Mouse (Mus musculus) embryonic fibroblast, embryonic 13.5 days (primary cell): ENCODE data around the gene Ugt1a5. TPM values are rescaled to one million over a fixed set of nuclear protein-coding genes. Genes with fewer than 3 reads are reported as not detected.

Experiments
- H3K27ac ChIP-seq: 2 replicates; pipeline ENCODE4 v1.5.1; 2012; ENCODE audit warnings: low read length, control low read depth, inconsistent platforms; ENCODE audit not compliant: insufficient read depth
- H3K4me1 ChIP-seq: 2 replicates; pipeline ENCODE4 v1.6.1; 2011; ENCODE audit warnings: low read length; ENCODE audit not compliant: control insufficient read depth, insufficient read depth
- H3K4me3 ChIP-seq: 2 replicates; pipeline ENCODE4 v1.5.1; 2011; ENCODE audit warnings: mild to moderate bottlenecking, control low read depth, low read length; ENCODE audit not compliant: insufficient read depth
- CTCF ChIP-seq: IDR thresholded peaks from 2 replicates; pipeline ENCODE4 v1.5.1; 2011; ENCODE audit warnings: mild to moderate bottlenecking, control low read depth, low read length, moderate library complexity, borderline replicate concordance; ENCODE audit not compliant: insufficient read depth
- POLR2A ChIP-seq: IDR thresholded peaks from 2 replicates; pipeline ENCODE4 v1.6.1; 2011; ENCODE audit warnings: low read depth, mild to moderate bottlenecking, control low read depth, low read length, moderate library complexity
- polyA plus RNA-seq: library from polyadenylated mRNA; stranded (reverse); fragments of >200 nt; gene quantifications from 2 replicates; pipeline ENCODE4 v1.2.4, GENCODE M21; 2011; ENCODE audit warnings: low read depth; ENCODE audit not compliant: missing spikeins, insufficient read length

Ugt1a5 gene
- polyA plus RNA-seq, 1 experiment, result 0.39 TPM

DNA sequence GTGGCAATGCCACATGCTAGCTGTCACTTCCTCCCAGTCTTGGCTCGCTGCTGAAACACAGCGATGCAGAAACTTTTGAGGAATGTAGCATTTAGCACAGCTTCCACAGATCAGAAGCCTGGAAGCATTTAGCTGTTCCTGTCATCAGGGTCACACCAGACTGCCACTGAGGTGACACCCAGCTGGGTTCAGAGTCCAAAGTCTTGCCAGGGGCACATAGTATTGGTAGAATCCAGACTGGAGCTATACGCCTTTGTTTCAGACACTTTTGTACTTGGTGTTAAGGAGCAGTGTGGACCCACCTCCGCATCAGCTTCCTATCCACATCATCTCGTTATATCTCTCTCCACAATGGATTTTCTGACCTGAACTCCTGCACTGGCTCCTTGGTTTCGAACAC, 87.7 kb downstream of the Ugt1a5 start:
- H3K27ac ChIP-seq, result no peak overlapping the region
- no peak overlapping the region for H3K4me3 ChIP-seq
- no peaks in the 10 kb centered on the region for H3K4me1 ChIP-seq
- TF ChIP-seq POLR2A, result no peak
- no peak for TF ChIP-seq CTCF

DNA sequence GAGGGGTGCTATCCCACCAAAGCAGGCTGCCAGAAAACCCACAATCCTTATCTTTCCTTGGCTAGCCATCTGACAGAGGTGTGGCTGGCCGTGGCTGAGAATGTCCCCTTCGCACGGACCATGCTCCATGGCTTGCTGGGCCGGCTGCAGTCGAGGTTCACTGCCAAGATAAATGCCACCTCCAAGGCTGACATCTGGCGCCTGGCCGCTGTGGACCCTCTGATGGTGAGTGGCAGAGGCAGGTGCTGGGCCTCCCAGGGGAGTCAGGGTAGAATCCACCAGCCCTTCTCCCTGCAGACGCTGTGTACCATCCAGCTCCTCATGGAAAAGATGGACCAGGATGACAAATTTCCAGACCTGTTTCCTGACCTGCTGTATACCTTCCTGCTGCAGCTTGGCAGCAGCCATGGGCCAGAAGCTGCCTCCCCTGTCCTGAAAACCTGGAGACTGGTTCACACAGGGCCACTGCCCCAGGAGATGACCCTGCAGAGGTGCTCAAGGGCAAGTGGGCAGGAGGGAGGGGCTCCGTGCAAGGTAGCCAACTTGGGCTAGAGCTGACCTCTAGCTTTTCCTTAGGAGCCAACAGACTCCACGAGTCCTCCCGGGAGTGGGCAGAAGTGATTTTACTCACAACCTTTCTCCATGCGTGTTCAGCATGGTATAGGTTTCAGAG, 89.1 kb downstream of the Ugt1a5 start:
- H3K4me1 ChIP-seq, result no peaks in the 10 kb centered on the region
- no peak overlapping the region for H3K4me3 ChIP-seq
- no peak overlapping the region for H3K27ac ChIP-seq
- no peak for TF ChIP-seq CTCF
- TF ChIP-seq POLR2A, result no peak

GRCm38 (mm10) chr1:88255466-88255857, 89.7 kb downstream of the Ugt1a5 start:
- no peaks in the 10 kb centered on the region for H3K4me1 ChIP-seq
- TF ChIP-seq CTCF (no peak), POLR2A (no peak)
- H3K27ac ChIP-seq, result no peak overlapping the region
- H3K4me3 ChIP-seq, result no peak overlapping the region

GRCm38 (mm10) chr1:88255989-88256754, 90.4 kb downstream of the Ugt1a5 start:
- Histone ChIP-seq H3K4me1 (no peaks in the 10 kb centered on the region), H3K4me3 (no peak overlapping the region), H3K27ac (no peak overlapping the region)
- TF ChIP-seq CTCF, result no peak
- no peak for TF ChIP-seq POLR2A

DNA sequence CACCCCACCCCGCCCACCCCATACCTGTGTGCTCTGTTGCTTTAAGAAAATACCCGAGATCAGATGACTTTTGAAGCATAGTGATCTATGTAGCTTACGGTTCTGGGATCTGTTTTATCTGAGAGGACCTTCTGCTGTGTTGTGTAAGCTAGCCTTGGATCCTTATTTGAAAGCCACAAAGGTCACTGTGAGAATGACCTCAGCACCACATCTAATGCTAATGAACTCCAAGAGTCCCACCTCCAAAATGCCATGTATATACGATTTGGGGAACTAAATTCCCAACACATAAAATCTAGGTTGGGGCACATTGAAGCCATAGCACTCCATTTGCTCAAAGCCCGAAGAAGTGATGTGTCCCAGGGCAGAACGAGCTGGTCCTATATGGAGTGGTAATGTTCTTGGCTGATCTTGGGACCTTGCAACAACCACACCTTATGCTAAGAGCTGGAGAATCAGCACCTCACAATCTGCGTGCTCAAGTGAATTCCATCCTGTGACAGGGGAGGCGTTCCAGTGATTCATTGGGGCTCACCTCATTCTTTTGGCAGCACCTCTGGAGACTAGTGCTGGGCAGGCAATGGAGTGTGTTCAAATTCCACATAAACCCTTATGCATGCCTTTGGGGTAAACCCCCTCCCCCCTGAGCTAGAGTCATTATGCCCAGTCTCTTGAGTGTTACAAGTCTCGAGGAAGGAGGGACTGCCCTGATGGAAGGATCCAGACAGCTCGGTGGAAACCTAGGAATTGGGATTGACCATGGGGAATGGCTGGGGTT, 91.3 kb downstream of the Ugt1a5 start:
- no peak overlapping the region for H3K27ac ChIP-seq

GRCm38 (mm10) chr1:88257681-88258080, 91.9 kb downstream of the Ugt1a5 start:
- Histone ChIP-seq H3K4me3 (no peak overlapping the region), H3K27ac (no peak overlapping the region), H3K4me1 (peaks cover 9% of the 10 kb centered on the region)
- TF ChIP-seq POLR2A (no peak), CTCF (no peak)

More for the DNA sequence above, 91.3 kb downstream of the Ugt1a5 start:
- TF ChIP-seq CTCF (no peak), POLR2A (no peak)
- peaks cover 3% of the 10 kb centered on the region for H3K4me1 ChIP-seq
- H3K4me3 ChIP-seq, result no peak overlapping the region

DNA sequence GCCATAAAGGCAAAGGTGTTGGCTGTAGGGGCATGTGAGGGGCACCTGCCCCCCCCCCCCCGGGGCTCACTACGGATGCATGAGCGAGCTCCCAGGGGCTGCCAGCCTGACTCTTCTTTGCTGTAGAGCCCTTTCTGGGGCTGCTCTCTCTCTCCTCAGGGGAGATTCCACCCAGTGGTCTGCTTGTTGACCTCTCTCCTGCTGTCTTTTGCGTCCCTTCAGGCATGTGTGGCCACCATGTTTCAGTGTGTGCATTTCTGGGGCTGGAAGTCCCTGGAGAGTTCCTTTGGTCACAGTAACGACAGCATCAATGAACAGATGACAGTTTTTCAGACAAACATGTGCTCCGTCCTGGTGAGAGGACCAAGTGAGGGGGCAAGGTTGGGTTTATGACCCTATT, 92.5 kb downstream of the Ugt1a5 start:
- H3K4me1 ChIP-seq, result peaks cover 13% of the 10 kb centered on the region
- no peak for TF ChIP-seq POLR2A
- H3K27ac ChIP-seq, result no peak overlapping the region
- no peak overlapping the region for H3K4me3 ChIP-seq

DNA sequence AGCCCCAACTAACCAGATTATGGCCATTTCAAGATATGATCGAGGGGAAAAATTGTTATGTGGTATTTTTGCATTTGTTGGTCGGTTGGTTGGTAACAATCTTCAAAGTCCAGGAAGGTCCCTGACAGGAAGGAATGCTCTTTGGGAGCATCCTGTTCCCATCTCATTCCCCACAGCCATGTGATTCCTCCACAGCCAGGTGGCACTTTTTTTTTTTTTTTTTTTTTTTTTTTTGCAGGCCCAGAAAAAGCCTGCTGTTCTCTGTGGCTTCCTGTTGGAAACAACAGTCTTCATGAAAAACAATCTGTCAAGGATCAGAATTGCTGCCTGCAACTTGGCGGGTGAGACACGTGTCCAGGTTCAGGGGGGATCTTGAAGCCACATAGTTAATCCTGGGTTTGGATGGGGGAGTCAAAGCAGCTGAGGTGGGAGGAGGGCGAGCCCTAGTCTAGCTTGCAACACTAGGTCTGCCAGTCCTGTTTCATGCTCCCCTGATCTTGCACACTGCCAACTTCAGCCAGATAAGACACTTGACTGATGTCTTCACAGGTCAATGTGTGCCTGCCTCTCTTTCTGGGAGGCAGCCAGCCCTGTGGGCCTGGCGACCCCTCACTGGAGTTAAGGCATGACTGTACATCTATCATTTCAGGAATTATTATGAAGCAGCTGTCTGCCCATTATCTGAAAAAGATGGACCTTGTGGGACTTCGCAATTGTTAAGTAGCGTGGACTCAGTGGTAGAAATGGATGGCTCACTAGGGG, 93.2 kb downstream of the Ugt1a5 start:
- no peak overlapping the region for H3K27ac ChIP-seq
- no peak for TF ChIP-seq CTCF
- no peak for TF ChIP-seq POLR2A
- peaks cover 13% of the 10 kb centered on the region for H3K4me1 ChIP-seq
- no peak overlapping the region for H3K4me3 ChIP-seq

DNA sequence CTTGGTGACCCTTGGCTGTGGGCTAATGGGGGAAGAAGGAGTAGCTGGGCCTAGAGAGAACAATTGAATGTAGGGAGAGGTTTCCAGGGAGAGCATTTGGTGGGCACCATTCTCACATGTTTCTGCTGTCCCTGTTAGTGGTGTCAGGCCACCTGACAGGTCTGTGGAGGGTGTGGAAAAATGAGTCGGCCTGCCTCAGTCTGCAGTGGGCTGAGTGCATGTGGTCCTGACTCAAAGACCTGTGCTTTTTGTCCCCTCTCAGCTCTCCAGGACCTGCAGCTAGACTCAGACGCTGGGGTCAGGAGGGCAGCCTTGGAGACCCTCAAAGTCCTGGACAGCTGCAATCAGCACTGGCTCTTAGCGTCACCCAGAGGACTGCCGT, 93.8 kb downstream of the Ugt1a5 start:
- TF ChIP-seq POLR2A (no peak), CTCF (no peak)
- no peak overlapping the region for H3K27ac ChIP-seq
- no peak overlapping the region for H3K4me3 ChIP-seq
- peaks cover 13% of the 10 kb centered on the region for H3K4me1 ChIP-seq

DNA sequence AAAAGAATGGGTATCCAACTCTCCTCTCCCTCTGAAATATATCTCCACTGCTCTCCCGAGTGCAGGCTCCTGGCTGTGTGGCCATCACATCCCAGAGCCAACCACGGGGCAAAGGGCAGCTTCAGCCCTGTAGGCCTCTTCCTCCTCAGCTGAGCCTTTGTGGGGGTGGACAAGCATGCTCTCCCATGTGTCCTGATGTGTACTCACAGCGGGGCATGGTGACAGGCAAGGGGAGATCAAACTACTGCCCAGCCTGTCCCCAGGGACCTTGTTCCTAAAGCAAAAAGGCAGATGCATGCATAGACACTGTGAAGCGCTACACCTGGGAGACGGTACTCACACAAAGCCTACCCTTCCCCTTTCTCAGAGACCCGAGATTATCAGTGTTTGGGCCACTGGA, 94.3 kb downstream of the Ugt1a5 start:
- Histone ChIP-seq H3K27ac (no peak overlapping the region), H3K4me1 (peaks cover 13% of the 10 kb centered on the region), H3K4me3 (no peak overlapping the region)
- TF ChIP-seq POLR2A, result no peak
- no peak for TF ChIP-seq CTCF
